Mouse (Mus musculus): ENCODE data around the gene Rcan1. TPM values are rescaled to one million over a fixed set of nuclear protein-coding genes. Genes with fewer than 3 reads are reported as not detected.

The Rcan1 gene
- polyA plus RNA-seq, 2 experiments, result 28.2 to 38.0 TPM

- ATAC-seq (ENCODE audit: low FRiP score, low read depth) (no peak), DNase-seq (ENCODE audit: low spot score) (no peak)
- Histone ChIP-seq H3K4me2 (replicated peaks; ENCODE audit: low read depth, low read length, severe bottlenecking) (no peak overlapping the region), H3K27ac (replicated peaks; ENCODE audit: low read depth, low read length) (no peak overlapping the region), H3K9me3 (ENCODE audit: control insufficient read depth, low read length) (no peaks in the 10 kb centered on the region), H3K9ac (ENCODE audit: low read depth, low read length, severe bottlenecking) (no peak overlapping the region), H3K27me3 (ENCODE audit: control insufficient read depth, insufficient read depth, low read length) (no peaks in the 10 kb centered on the region), H3K4me1 (ENCODE audit: control insufficient read depth, insufficient read depth, low read length) (no peaks in the 10 kb centered on the region), H3K4me3 (replicated peaks; ENCODE audit: low read length) (no peak overlapping the region), H3K36me3 (ENCODE audit: control insufficient read depth, insufficient read depth, low read length) (no peaks in the 10 kb centered on the region)
- WGBS, result 39% methylated on average over 3 of the region's 3 CpGs
- no peak for TF ChIP-seq POLR2A (IDR thresholded peaks at IDR 0.05; ENCODE audit: borderline replicate concordance, extremely low read depth, insufficient read depth, insufficient read length)
Measured at GRCm38 (mm10) chr16:92472898-92473297, 2.2 kb upstream of the Rcan1 start.

- WGBS, result 68% methylated on average over 14 of the region's 14 CpGs
- ATAC-seq (ENCODE audit: low FRiP score, low read depth), result no peak
- no peaks in the 10 kb centered on the region for H3K36me3 ChIP-seq (ENCODE audit: control insufficient read depth, insufficient read depth, low read length)
- no peak overlapping the region for H3K27ac ChIP-seq (replicated peaks; ENCODE audit: low read depth, low read length)
- no peaks in the 10 kb centered on the region for H3K27me3 ChIP-seq (ENCODE audit: control insufficient read depth, insufficient read depth, low read length)
- no peak overlapping the region for H3K4me2 ChIP-seq (replicated peaks; ENCODE audit: low read depth, low read length, severe bottlenecking)
- H3K4me1 ChIP-seq (ENCODE audit: control insufficient read depth, insufficient read depth, low read length), result peaks cover 11% of the 10 kb centered on the region; the same call in 1 of the 2 replicates
- no peaks in the 10 kb centered on the region for H3K9me3 ChIP-seq (ENCODE audit: control insufficient read depth, low read length)
- no peak overlapping the region for H3K4me3 ChIP-seq (replicated peaks; ENCODE audit: low read length)
- no peak for DNase-seq (ENCODE audit: low spot score)
- TF ChIP-seq POLR2A (IDR thresholded peaks at IDR 0.05; ENCODE audit: borderline replicate concordance, extremely low read depth, insufficient read depth, insufficient read length), result no peak
- no peak overlapping the region for H3K9ac ChIP-seq (ENCODE audit: low read depth, low read length, severe bottlenecking)
Measured at GRCm38 (mm10) chr16:92468459-92468858, 2.2 kb downstream of the Rcan1 start.

GRCm38 (mm10) chr16:92467041-92467440 lies 3.6 kb downstream of the Rcan1 start:
- Histone ChIP-seq H3K27ac (replicated peaks; ENCODE audit: low read depth, low read length) (no peak overlapping the region), H3K9me3 (ENCODE audit: control insufficient read depth, low read length) (no peaks in the 10 kb centered on the region), H3K4me1 (ENCODE audit: control insufficient read depth, insufficient read depth, low read length) (peaks cover 11% of the 10 kb centered on the region; the same call in 1 of the 2 replicates), H3K4me3 (replicated peaks; ENCODE audit: low read length) (no peak overlapping the region), H3K4me2 (replicated peaks; ENCODE audit: low read depth, low read length, severe bottlenecking) (no peak overlapping the region; the same call in 1 of the 2 replicates), H3K27me3 (ENCODE audit: control insufficient read depth, insufficient read depth, low read length) (no peaks in the 10 kb centered on the region), H3K9ac (ENCODE audit: low read depth, low read length, severe bottlenecking) (no peak overlapping the region), H3K36me3 (ENCODE audit: control insufficient read depth, insufficient read depth, low read length) (no peaks in the 10 kb centered on the region)
- 76% methylated on average over 5 of the region's 5 CpGs for WGBS
- TF ChIP-seq POLR2A (IDR thresholded peaks at IDR 0.05; ENCODE audit: borderline replicate concordance, extremely low read depth, insufficient read depth, insufficient read length), result no peak
- ATAC-seq (ENCODE audit: low FRiP score, low read depth) (no peak), DNase-seq (ENCODE audit: low spot score) (no peak)

- TF ChIP-seq POLR2A (IDR thresholded peaks at IDR 0.05; ENCODE audit: borderline replicate concordance, extremely low read depth, insufficient read depth, insufficient read length), result no peak
- H3K4me1 ChIP-seq (ENCODE audit: control insufficient read depth, insufficient read depth, low read length), result peaks cover 11% of the 10 kb centered on the region; the same call in 1 of the 2 replicates
- peak; percentile 99 for ATAC-seq (ENCODE audit: low FRiP score, low read depth)
- peak overlapping the region; percentile 76 for H3K9ac ChIP-seq (ENCODE audit: low read depth, low read length, severe bottlenecking)
- no peaks in the 10 kb centered on the region for H3K36me3 ChIP-seq (ENCODE audit: control insufficient read depth, insufficient read depth, low read length)
- 0 out of 2 replicates have a peak overlapping the region, but pooled peaks have one; percentile 26 for H3K27ac ChIP-seq (replicated peaks; ENCODE audit: low read depth, low read length)
- peak overlapping the region; percentile 82 for H3K4me3 ChIP-seq (replicated peaks; ENCODE audit: low read length)
- WGBS, result under 1% methylated on average over 71 of the region's 94 CpGs
- H3K4me2 ChIP-seq (replicated peaks; ENCODE audit: low read depth, low read length, severe bottlenecking), result peak overlapping the region; percentile 75
- no peaks in the 10 kb centered on the region for H3K27me3 ChIP-seq (ENCODE audit: control insufficient read depth, insufficient read depth, low read length)
- DNase-seq (ENCODE audit: low spot score), result peak; percentile 99
- no peaks in the 10 kb centered on the region for H3K9me3 ChIP-seq (ENCODE audit: control insufficient read depth, low read length)
Measured at GRCm38 (mm10) chr16:92465642-92466526, 4.8 kb downstream of the Rcan1 start.

- ATAC-seq (ENCODE audit: low FRiP score, low read depth) (no peak), DNase-seq (ENCODE audit: low spot score) (no peak)
- Histone ChIP-seq H3K27ac (replicated peaks; ENCODE audit: low read depth, low read length) (no peak overlapping the region), H3K36me3 (ENCODE audit: control insufficient read depth, insufficient read depth, low read length) (no peaks in the 10 kb centered on the region), H3K4me1 (ENCODE audit: control insufficient read depth, insufficient read depth, low read length) (peaks cover 11% of the 10 kb centered on the region; the same call in 1 of the 2 replicates), H3K4me2 (replicated peaks; ENCODE audit: low read depth, low read length, severe bottlenecking) (peak overlapping the region; percentile 75), H3K9ac (ENCODE audit: low read depth, low read length, severe bottlenecking) (peak overlapping the region; percentile 76), H3K27me3 (ENCODE audit: control insufficient read depth, insufficient read depth, low read length) (no peaks in the 10 kb centered on the region), H3K4me3 (replicated peaks; ENCODE audit: low read length) (peak overlapping the region; percentile 82), H3K9me3 (ENCODE audit: control insufficient read depth, low read length) (no peaks in the 10 kb centered on the region)
- TF ChIP-seq POLR2A (IDR thresholded peaks at IDR 0.05; ENCODE audit: borderline replicate concordance, extremely low read depth, insufficient read depth, insufficient read length), result no peak
- WGBS, result 11% methylated on average over 10 of the region's 10 CpGs
Measured at GRCm38 (mm10) chr16:92465226-92465625, 5.4 kb downstream of the Rcan1 start.
